Mouse (Mus musculus) forebrain, embryonic 13.5 days (tissue): ENCODE measurements around the gene Rad50. TPM values are rescaled to one million over a fixed set of nuclear protein-coding genes. Genes with fewer than 3 reads are reported as not detected.

Experiments
- ATAC-seq: fragments of 200-750 bp; cut with Nextera tagmentation; 2 replicates; pipeline ENCODE4 v1.8.0; 2017
- H3K27ac ChIP-seq: fragments of 300-500 bp; sonication (generic); 2 replicates; pipeline ENCODE4 v1.5.1; 2015; ENCODE audit warnings: inconsistent platforms, mild to moderate bottlenecking, moderate library complexity
- H3K27me3 ChIP-seq: fragments of 300-500 bp; sonication (generic); 2 replicates; pipeline ENCODE4 v1.6.1; 2015; ENCODE audit warnings: mild to moderate bottlenecking, inconsistent platforms
- H3K36me3 ChIP-seq: fragments of 300-500 bp; sonication (generic); 2 replicates; pipeline ENCODE4 v1.6.1; 2015; ENCODE audit warnings: mild to moderate bottlenecking, inconsistent platforms; ENCODE audit not compliant: poor library complexity, severe bottlenecking
- H3K4me1 ChIP-seq: fragments of 300-500 bp; sonication (generic); 2 replicates; pipeline ENCODE4 v1.6.1; 2015; ENCODE audit warnings: inconsistent platforms
- H3K4me2 ChIP-seq: fragments of 300-500 bp; sonication (generic); 2 replicates; pipeline ENCODE4 v1.6.1; 2015; ENCODE audit warnings: inconsistent platforms, mild to moderate bottlenecking, moderate library complexity
- H3K4me3 ChIP-seq: fragments of 300-500 bp; sonication (generic); 2 replicates; pipeline ENCODE4 v1.5.1; 2015; ENCODE audit warnings: mild to moderate bottlenecking, inconsistent platforms
- H3K9ac ChIP-seq: fragments of 300-500 bp; sonication (generic); 2 replicates; pipeline ENCODE4 v1.6.1; 2015; ENCODE audit warnings: mild to moderate bottlenecking, inconsistent platforms
- H3K9me3 ChIP-seq: fragments of 300-500 bp; sonication (generic); replicated peaks from 2 replicates; pipeline ENCODE4 v1.6.1; 2016; ENCODE audit warnings: inconsistent platforms
- WGBS: fragments of 180-500 bp; shearing (Covaris S2); methylation state at CpG from one replicate; pipeline ENCODE4 v1.1.7; 2015; 5-methylcytosine and 5-hydroxymethylcytosine counted together
- polyA plus RNA-seq: library from polyadenylated mRNA; unstranded; fragments of >200 nt; fragmentation: Nextera tagmentation; extraction: Ambion mirVana; gene quantifications from 2 replicates; pipeline ENCODE4 v1.2.1, GENCODE M21; 2015

Rad50 gene
- polyA plus RNA-seq, 1 experiment from 2014 or later, result 17.7 TPM

DNA sequence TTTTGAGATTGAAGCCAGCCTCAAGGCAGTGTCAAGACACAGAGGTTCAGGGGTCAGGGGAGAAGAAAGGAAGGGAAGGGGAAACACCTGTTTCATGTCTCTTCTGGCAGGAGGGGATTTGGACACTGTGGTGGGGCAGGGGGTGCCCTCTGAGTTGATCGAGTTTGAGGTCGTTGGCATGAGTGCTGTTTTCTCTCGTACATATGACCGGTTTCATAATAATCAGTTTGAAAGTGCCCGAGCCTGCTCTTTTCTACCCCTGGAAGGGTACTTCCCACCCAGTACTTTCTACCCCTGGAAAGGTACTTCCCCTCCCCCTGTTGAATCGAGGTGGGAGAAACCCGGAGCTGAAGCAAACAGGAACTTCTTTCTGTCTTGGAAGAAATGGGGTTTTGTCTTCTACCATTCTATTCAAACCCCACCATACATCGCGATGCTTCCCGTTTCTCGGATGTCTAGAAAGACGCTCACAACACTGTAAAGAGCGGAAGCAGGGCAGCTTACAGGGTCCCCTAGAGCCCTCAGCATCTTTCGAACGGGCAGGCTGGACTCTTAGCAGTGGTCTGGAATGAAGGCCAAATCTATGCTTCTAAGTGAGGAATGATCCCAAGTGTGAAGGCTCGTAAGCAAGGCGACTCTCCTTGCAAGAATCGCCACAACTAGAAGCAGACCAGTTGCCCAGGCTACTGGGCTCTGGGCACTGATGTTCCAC, 28.0 kb upstream of the Rad50 start:
- no peak overlapping the region for H3K4me3 ChIP-seq
- no peaks in the 10 kb centered on the region for H3K4me1 ChIP-seq
- no peaks in the 10 kb centered on the region for H3K27me3 ChIP-seq
- H3K27ac ChIP-seq, result no peak overlapping the region
- ATAC-seq, result no peak
- H3K9ac ChIP-seq, result no peak overlapping the region
- 72% methylated on average over 18 of the region's 18 CpGs for WGBS
- no peaks in the 10 kb centered on the region for H3K9me3 ChIP-seq
- no peaks in the 10 kb centered on the region for H3K36me3 ChIP-seq
- 0 out of 2 replicates have a peak overlapping the region, but pooled peaks have one; percentile 54 for H3K4me2 ChIP-seq

DNA sequence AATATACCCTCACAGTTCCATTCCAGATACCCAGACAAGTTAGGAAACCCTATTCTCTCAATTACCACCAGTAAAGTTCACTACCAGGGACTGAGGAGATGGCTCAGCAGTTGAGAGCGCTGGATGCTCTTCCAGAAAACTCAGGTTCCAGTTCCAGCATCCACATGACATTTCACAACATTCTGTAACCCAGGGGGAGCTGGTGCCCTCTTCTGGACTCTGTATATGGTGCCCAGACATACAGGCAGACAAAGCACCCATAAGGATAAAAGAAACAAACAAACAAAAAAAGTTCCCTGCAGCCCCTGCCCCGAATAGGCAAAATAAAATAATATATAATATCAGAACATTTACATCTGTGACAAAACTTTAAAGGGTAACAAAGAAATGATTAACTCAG, 27.3 kb upstream of the Rad50 start:
- Histone ChIP-seq H3K4me1 (no peaks in the 10 kb centered on the region), H3K36me3 (no peaks in the 10 kb centered on the region), H3K4me3 (no peak overlapping the region), H3K9ac (no peak overlapping the region), H3K27me3 (no peaks in the 10 kb centered on the region), H3K4me2 (no peak overlapping the region), H3K27ac (no peak overlapping the region), H3K9me3 (no peaks in the 10 kb centered on the region)
- WGBS, result 83% methylated on average over 2 of the region's 2 CpGs
- no peak for ATAC-seq

- no peak overlapping the region for H3K4me2 ChIP-seq
- no peaks in the 10 kb centered on the region for H3K27me3 ChIP-seq
- 88% methylated on average over 7 of the region's 7 CpGs for WGBS
- H3K27ac ChIP-seq, result no peak overlapping the region
- H3K9ac ChIP-seq, result no peak overlapping the region
- no peaks in the 10 kb centered on the region for H3K9me3 ChIP-seq
- H3K36me3 ChIP-seq, result no peaks in the 10 kb centered on the region
- no peak for ATAC-seq
- H3K4me1 ChIP-seq, result no peaks in the 10 kb centered on the region
- no peak overlapping the region for H3K4me3 ChIP-seq
Measured at GRCm38 (mm10) chr11:53733824-53734223, 26.7 kb upstream of the Rad50 start.

DNA sequence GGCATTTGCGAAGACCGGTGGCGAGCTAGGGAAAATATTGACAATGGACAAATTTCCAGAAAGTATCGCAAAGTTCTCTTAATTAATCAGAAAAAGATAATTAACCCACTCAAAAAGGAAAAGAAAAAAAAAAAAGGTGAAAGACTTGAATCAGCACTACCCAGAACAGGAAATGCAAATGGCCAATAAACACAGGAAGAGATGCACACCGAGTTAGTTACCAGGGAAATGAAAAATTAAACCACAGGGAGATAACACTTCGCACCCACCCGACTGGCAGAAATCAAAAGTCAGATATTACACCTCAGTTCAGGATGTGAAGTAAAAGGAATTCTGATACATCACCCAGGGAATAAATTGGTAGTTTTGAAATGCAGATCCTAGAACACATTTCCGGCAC, 25.1 kb upstream of the Rad50 start:
- H3K27me3 ChIP-seq, result no peaks in the 10 kb centered on the region
- no peak overlapping the region for H3K9ac ChIP-seq
- no peak overlapping the region for H3K4me2 ChIP-seq
- ATAC-seq, result no peak
- H3K27ac ChIP-seq, result no peak overlapping the region
- H3K9me3 ChIP-seq, result no peaks in the 10 kb centered on the region
- WGBS, result 91% methylated on average over 8 of the region's 8 CpGs
- no peaks in the 10 kb centered on the region for H3K4me1 ChIP-seq
- no peaks in the 10 kb centered on the region for H3K36me3 ChIP-seq
- no peak overlapping the region for H3K4me3 ChIP-seq

- 95% methylated on average over 7 of the region's 7 CpGs for WGBS
- Histone ChIP-seq H3K27ac (no peak overlapping the region), H3K9ac (no peak overlapping the region)
Measured at GRCm38 (mm10) chr11:53731457-53731856, 24.3 kb upstream of the Rad50 start.

GRCm38 (mm10) chr11:53720715-53721114, 13.6 kb upstream of the Rad50 start, which contains the start of gene Il5:
Gene Il5, plus strand, starts transcription at chr11:53720794.
- ATAC-seq, result no peak

More at GRCm38 (mm10) chr11:53731457-53731856, 24.3 kb upstream of the Rad50 start:
- Histone ChIP-seq H3K4me2 (no peak overlapping the region), H3K36me3 (no peaks in the 10 kb centered on the region), H3K27me3 (no peaks in the 10 kb centered on the region), H3K4me1 (no peaks in the 10 kb centered on the region), H3K9me3 (no peaks in the 10 kb centered on the region), H3K4me3 (no peak overlapping the region)
- ATAC-seq, result no peak

GRCm38 (mm10) chr11:53719701-53720100, 12.6 kb upstream of the Rad50 start:
- Histone ChIP-seq H3K9me3 (no peaks in the 10 kb centered on the region), H3K4me1 (no peaks in the 10 kb centered on the region), H3K27me3 (no peaks in the 10 kb centered on the region), H3K27ac (no peak overlapping the region), H3K36me3 (no peaks in the 10 kb centered on the region), H3K4me2 (no peak overlapping the region), H3K4me3 (no peak overlapping the region), H3K9ac (no peak overlapping the region)
- WGBS, result 87% methylated on average over 1 of the region's 1 CpGs
- ATAC-seq, result no peak

More at GRCm38 (mm10) chr11:53720715-53721114, 13.6 kb upstream of the Rad50 start, which contains the start of gene Il5:
- Histone ChIP-seq H3K27me3 (no peaks in the 10 kb centered on the region), H3K27ac (no peak within 1 kb of the TSS), H3K9me3 (no peaks in the 10 kb centered on the region), H3K4me3 (no peak within 1 kb of the TSS), H3K4me2 (no peak within 1 kb of the TSS), H3K4me1 (no peaks in the 10 kb centered on the region), H3K36me3 (no peaks in the 10 kb centered on the region), H3K9ac (no peak within 1 kb of the TSS)
- WGBS, result 91% methylated on average over 6 of the region's 6 CpGs

DNA sequence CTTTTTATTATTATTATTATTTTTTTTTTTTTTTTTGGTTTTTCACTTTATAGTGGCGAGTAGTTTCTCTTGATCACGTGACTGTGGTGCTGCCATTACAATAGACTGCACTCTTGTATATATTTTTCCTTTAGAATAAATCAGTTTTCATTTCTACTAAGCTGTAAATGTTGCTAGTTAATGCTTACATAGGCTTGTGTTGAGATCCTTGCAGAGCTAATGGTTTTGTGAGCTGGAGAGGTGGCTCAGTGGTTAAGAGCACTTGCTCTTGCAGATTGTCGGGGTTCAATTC, 545 bp upstream of the Rad50 start:
- no peak for ATAC-seq
- no peaks in the 10 kb centered on the region for H3K9me3 ChIP-seq
- H3K4me2 ChIP-seq, result peak overlapping the region; percentile 93
- no peak overlapping the region for H3K9ac ChIP-seq
- 85% methylated on average over 3 of the region's 3 CpGs for whole genome bisulfite sequencing
- no peak overlapping the region for H3K27ac ChIP-seq
- no peaks in the 10 kb centered on the region for H3K36me3 ChIP-seq
- H3K27me3 ChIP-seq, result no peaks in the 10 kb centered on the region
- peaks cover 5% of the 10 kb centered on the region for H3K4me1 ChIP-seq
- H3K4me3 ChIP-seq, result peak overlapping the region; percentile 76

DNA sequence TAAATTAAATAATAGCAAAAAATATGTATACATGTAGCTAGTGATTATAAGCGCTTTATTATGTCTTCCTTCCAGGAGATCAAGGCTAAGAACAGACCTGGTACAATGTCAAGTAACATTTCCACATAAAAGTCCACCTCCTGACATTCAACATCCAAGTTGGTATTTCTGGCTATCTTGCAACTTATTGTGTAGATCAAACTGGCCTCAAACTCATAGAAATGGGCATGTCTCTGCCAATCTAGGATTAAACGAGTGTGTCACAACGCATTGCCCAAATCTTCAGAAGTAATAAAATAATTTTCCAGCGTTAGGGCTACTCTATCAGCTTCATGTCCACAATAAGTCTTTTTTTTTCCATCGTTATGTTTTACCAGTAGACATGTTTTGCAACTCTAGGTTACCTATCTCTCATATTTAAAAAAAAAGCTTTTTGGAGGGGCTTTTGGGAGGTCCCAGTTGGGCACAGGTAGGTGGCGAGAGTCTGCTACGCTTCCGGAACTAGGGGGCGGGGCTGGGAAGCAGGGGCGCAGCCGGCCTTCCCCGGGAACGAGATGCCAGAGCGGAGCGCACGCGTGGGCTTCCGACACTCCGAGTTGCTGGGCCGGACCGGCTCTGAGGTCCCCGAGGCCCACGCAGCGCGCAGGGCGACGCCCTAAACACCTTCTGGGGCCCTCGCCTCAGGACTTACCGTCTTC, 734 bp downstream of the Rad50 start:
- peak overlapping the region; percentile 93 for H3K4me2 ChIP-seq
- H3K4me3 ChIP-seq, result peak overlapping the region; percentile 76

DNA sequence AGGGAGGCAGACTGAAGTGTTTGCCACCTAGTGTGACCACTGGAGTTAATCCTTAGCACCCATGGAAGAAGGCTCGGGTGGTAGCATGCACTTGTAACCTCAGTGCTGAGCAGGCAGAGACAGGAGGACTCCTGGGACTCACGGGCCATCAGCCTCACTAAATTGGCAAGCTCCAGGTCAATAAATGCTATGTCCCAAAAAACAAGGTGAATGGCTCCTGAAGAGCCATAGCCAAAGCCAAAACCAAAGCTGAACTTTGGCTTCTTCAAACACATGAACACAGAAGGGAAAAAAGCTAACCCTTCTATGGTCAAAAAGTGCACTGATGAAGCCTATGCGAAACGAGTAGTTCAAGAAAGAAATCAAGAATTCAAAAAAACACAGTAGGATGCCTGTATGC, 7.8 kb downstream of the Rad50 start:
- H3K9me3 ChIP-seq, result no peaks in the 10 kb centered on the region
- 88% methylated on average over 4 of the region's 4 CpGs for WGBS
- H3K4me1 ChIP-seq, result no peaks in the 10 kb centered on the region
- no peak overlapping the region for H3K4me3 ChIP-seq
- H3K9ac ChIP-seq, result no peak overlapping the region
- peaks cover 28% of the 10 kb centered on the region for H3K36me3 ChIP-seq
- no peak overlapping the region for H3K4me2 ChIP-seq
- H3K27me3 ChIP-seq, result no peaks in the 10 kb centered on the region
- no peak for ATAC-seq
- H3K27ac ChIP-seq, result no peak overlapping the region

More for the DNA sequence above, 734 bp downstream of the Rad50 start:
- peaks cover 2% of the 10 kb centered on the region; the same call in 1 of the 2 replicates for H3K36me3 ChIP-seq
- peaks cover 5% of the 10 kb centered on the region for H3K4me1 ChIP-seq
- H3K9me3 ChIP-seq, result no peaks in the 10 kb centered on the region
- H3K9ac ChIP-seq, result peak overlapping the region; percentile 78
- peak; percentile 70 for ATAC-seq
- 7% methylated on average over 29 of the region's 29 CpGs for WGBS
- no peaks in the 10 kb centered on the region for H3K27me3 ChIP-seq
- peak overlapping the region; percentile 66; the same call in 1 of the 2 replicates for H3K27ac ChIP-seq

DNA sequence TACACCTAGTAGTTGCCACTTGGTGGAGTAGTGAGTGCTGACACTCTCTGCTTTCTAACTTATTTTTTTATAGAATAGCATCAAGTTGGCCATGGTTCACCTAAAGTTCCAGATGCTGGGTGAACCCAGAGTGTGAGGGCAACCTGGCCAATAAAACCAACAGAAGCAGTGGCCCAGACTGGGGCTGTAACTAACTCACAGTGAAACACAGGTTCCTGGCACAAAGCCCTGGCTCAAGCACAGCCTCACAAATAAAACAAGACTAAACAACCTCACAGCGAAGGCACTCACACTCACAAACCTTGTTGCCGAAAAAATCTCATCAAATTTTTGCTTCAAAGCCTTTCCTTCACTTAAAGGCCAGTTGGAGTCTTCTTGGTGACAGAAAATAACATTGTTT, 8.6 kb downstream of the Rad50 start:
- H3K9me3 ChIP-seq, result no peaks in the 10 kb centered on the region
- H3K27ac ChIP-seq, result no peak overlapping the region
- H3K4me3 ChIP-seq, result no peak overlapping the region
- no peaks in the 10 kb centered on the region for H3K4me1 ChIP-seq
- peaks cover 29% of the 10 kb centered on the region for H3K36me3 ChIP-seq
- no peaks in the 10 kb centered on the region for H3K27me3 ChIP-seq
- no peak overlapping the region for H3K4me2 ChIP-seq
- 98% methylated on average over 2 of the region's 2 CpGs for WGBS
- H3K9ac ChIP-seq, result no peak overlapping the region
- no peak for ATAC-seq

DNA sequence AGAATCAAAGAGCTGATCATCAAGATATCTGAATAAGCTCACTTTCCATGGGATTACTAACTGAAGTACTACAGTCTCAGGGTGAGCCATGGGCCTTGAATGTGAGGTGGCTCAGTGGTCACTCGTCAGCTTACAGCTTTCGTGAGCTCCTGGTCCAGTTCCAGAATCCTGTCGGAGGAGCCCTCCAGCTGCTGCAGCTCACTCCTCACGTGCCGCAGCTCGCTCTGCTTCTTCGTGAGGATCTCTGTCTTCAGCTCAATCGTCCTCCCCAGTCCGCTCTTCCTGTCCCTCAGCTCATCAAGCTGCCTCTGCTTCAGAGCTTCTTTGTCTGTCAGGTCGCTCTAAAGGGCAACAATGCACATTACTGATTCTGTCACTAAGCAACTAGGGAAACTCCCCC, 15.1 kb downstream of the Rad50 start:
- H3K36me3 ChIP-seq, result peaks cover 21% of the 10 kb centered on the region
- WGBS, result 66% methylated on average over 10 of the region's 10 CpGs
- no peak for ATAC-seq
- H3K4me3 ChIP-seq, result no peak overlapping the region
- H3K9me3 ChIP-seq, result no peaks in the 10 kb centered on the region
- H3K4me1 ChIP-seq, result 0 out of 2 replicates have a peak, but pooled peaks cover 3% of the 10 kb centered on the region
- H3K27ac ChIP-seq, result no peak overlapping the region
- H3K9ac ChIP-seq, result no peak overlapping the region
- H3K4me2 ChIP-seq, result no peak overlapping the region
- no peaks in the 10 kb centered on the region for H3K27me3 ChIP-seq
